Mouse (Mus musculus) neural tube, postnatal 0 days (tissue): ENCODE data around the gene Glis2. TPM values are rescaled to one million over a fixed set of nuclear protein-coding genes. Genes with fewer than 3 reads are reported as not detected.

Source experiments
- polyA plus RNA-seq: library from polyadenylated mRNA; unstranded; fragments of >200 nt; fragmentation: Nextera tagmentation; extraction: Ambion mirVana; gene quantifications from 2 replicates; pipeline ENCODE4 v1.2.1, GENCODE M21; 2015

Glis2 gene
- polyA plus RNA-seq, result 14.4 and 23.1 TPM in 2 replicates

GRCm38 (mm10) chr16:4593971-4594813, at the start of gene Glis2:
TSS of gene Glis2 (plus strand) at chr16:4594713.

GRCm38 (mm10) chr16:4559715-4560144, 34.8 kb upstream of the Glis2 start, which contains the start of gene Tfap4:
TSS of gene Tfap4 (minus strand) at chr16:4559854.

DNA sequence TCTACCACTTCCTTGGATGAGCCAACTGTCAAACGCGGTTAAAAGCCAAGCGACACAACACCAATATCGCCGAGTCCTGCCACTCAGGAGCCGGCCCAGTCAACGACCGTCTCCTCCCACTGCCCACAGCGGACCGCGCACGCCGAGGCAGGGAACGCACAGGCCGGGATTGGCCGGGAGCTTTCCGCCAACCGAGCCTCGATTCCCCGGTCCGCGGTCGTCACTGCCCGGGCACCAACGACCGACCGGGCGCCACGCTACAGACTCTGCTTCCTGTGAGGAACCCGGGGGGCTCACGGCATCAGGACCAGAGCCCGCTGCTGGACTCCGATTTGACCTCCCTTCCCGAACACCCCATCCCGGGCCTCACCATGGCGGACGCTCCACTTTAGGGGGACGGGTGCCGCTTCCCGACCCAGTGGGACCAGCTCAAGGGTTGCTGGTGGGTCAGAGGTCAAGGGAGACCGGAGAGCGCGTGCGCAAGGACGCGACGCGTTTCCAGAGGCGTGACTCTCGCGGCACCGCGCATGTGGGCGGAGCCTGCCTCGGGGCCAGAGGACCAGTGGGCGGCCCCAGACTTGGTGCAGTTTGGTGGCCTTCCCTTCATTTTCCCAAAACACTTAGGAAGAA, 30.1 kb downstream of the Glis2 start, which contains the start of gene Pam16:
TSS of gene Pam16 (minus strand) at position 508 of the 630 bp plus-strand sequence.

DNA sequence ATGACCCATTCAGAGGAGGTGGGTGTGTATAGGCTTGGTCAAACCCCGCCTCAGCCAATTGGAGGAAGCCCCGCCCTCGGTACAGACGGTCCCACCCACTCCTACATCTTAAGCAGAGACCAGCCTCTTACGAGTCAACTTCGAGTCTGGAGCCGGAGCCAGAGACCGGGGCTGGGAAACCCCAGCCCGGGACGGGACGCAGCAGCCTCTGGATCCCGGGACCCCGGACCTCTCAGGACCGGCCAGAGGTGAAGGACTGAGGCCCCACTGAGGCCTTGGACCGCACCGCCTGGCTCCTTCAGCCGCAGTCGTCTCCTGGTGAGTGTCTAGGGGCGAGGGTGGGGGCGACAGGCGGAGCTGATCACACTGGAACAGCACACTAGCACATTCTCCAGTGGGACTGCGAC, 45.3 kb downstream of the Glis2 start, which contains the start of the genes Vasn and Dnaja3:
TSS of gene Vasn (plus strand) at position 111 of the 407 bp plus-strand sequence.
TSS of gene Dnaja3 (plus strand) at position 159 of the 407 bp plus-strand sequence.

Other genes with a start within 250 kb of the Glis2 start
- gene Adcy9, start 174.2 kb upstream of the Glis2 start, polyA plus RNA-seq, result 5.4 and 6.2 TPM in 2 replicates
- 10.5 and 10.7 TPM in 2 replicates for gene Srl, start 52.9 kb upstream of the Glis2 start, polyA plus RNA-seq
- 5.7 and 6.2 TPM in 2 replicates for gene Tfap4, start 34.9 kb upstream of the Glis2 start, polyA plus RNA-seq
- 164 and 170 TPM in 2 replicates for gene Pam16, start 30.3 kb downstream of the Glis2 start, polyA plus RNA-seq
- 6.2 and 6.6 TPM in 2 replicates for gene Vasn, start 45.2 kb downstream of the Glis2 start, polyA plus RNA-seq
- gene Dnaja3, start 45.3 kb downstream of the Glis2 start, polyA plus RNA-seq, result 66.7 and 68.1 TPM in 2 replicates
- 26.9 and 29.1 TPM in 2 replicates for gene Coro7, start 85.1 kb downstream of the Glis2 start, polyA plus RNA-seq
- 31.2 and 33.7 TPM in 2 replicates for gene Nmral1, start 124.6 kb downstream of the Glis2 start, polyA plus RNA-seq
- 111 and 120 TPM in 2 replicates for gene Hmox2, start 131.6 kb downstream of the Glis2 start, polyA plus RNA-seq
- 144 and 152 TPM in 2 replicates for gene Cdip1, start 195.6 kb downstream of the Glis2 start, polyA plus RNA-seq
- 0.17 and 0.25 TPM in 2 replicates for gene 4930562C15Rik, start 240.7 kb downstream of the Glis2 start, polyA plus RNA-seq